Mouse (Mus musculus) c-Kit-negative CD71-positive TER-119-positive erythroid progenitor cells, embryonic 14.5 days (primary cell): ENCODE measurements around the gene Fam118b.

Experiments used
- DNase-seq: peaks from one replicate; pipeline ENCODE4 v3.0.0-alpha.2; 2013; ENCODE audit warnings: low read depth, low spot score

Fam118b gene

GRCm38 (mm10) chr9:35267146-35267975 lies at the start of gene Fam118b, which contains the start of gene Rpusd4:
Gene Fam118b (minus strand): TSS chr9:35267805.
Gene Rpusd4 (plus strand): TSS chr9:35267865.
- peak; percentile 85 for DNase-seq

GRCm38 (mm10) chr9:35316771-35317211 lies 49.2 kb upstream of the Fam118b start:
- DNase-seq = no peak

GRCm38 (mm10) chr9:35314254-35314653 lies 46.6 kb upstream of the Fam118b start:
- no peak for DNase-seq

GRCm38 (mm10) chr9:35313601-35314000 lies 46.0 kb upstream of the Fam118b start:
- DNase-seq = no peak

- no peak for DNase-seq
Measured at GRCm38 (mm10) chr9:35312516-35312915, 44.9 kb upstream of the Fam118b start.

GRCm38 (mm10) chr9:35310377-35310776 lies 42.8 kb upstream of the Fam118b start:
- DNase-seq = no peak

GRCm38 (mm10) chr9:35307461-35307860 lies 39.9 kb upstream of the Fam118b start:
- no peak for DNase-seq

- DNase-seq = no peak
Measured at GRCm38 (mm10) chr9:35302172-35302571, 34.6 kb upstream of the Fam118b start.

- DNase-seq = no peak
Measured at GRCm38 (mm10) chr9:35297791-35298190, 30.2 kb upstream of the Fam118b start.

- no peak for DNase-seq
Measured at GRCm38 (mm10) chr9:35293465-35293864, 25.9 kb upstream of the Fam118b start.

GRCm38 (mm10) chr9:35290916-35291315 lies 23.3 kb upstream of the Fam118b start:
- no peak for DNase-seq

- no peak for DNase-seq
Measured at GRCm38 (mm10) chr9:35290417-35290816, 22.8 kb upstream of the Fam118b start.

GRCm38 (mm10) chr9:35289992-35290391 lies 22.4 kb upstream of the Fam118b start:
- no peak for DNase-seq

- no peak for DNase-seq
Measured at GRCm38 (mm10) chr9:35286351-35286750, 18.7 kb upstream of the Fam118b start.

- DNase-seq = no peak
Measured at GRCm38 (mm10) chr9:35284351-35284750, 16.7 kb upstream of the Fam118b start.

- DNase-seq = no peak
Measured at GRCm38 (mm10) chr9:35283415-35284069, 15.9 kb upstream of the Fam118b start.

GRCm38 (mm10) chr9:35282851-35283200 lies 15.2 kb upstream of the Fam118b start:
- no peak for DNase-seq

- DNase-seq = peak; percentile 15
Measured at GRCm38 (mm10) chr9:35282006-35282850, 14.6 kb upstream of the Fam118b start.

GRCm38 (mm10) chr9:35278451-35278850 lies 10.8 kb upstream of the Fam118b start:
- no peak for DNase-seq

- DNase-seq = no peak
Measured at GRCm38 (mm10) chr9:35277855-35278365, 10.3 kb upstream of the Fam118b start.

GRCm38 (mm10) chr9:35267976-35268715 lies 541 bp upstream of the Fam118b start:
- no peak for DNase-seq
